Mouse (Mus musculus): Measurements from ENCODE around the gene Cd83. TPM values are rescaled to one million over a fixed set of nuclear protein-coding genes. Genes with fewer than 3 reads are reported as not detected.

Cd83 gene
- 3.7 and 3.9 TPM in 2 replicates for polyA plus RNA-seq (2016; fragmentation: Nextera tagmentation; extraction: Ambion mirVana)

DNA sequence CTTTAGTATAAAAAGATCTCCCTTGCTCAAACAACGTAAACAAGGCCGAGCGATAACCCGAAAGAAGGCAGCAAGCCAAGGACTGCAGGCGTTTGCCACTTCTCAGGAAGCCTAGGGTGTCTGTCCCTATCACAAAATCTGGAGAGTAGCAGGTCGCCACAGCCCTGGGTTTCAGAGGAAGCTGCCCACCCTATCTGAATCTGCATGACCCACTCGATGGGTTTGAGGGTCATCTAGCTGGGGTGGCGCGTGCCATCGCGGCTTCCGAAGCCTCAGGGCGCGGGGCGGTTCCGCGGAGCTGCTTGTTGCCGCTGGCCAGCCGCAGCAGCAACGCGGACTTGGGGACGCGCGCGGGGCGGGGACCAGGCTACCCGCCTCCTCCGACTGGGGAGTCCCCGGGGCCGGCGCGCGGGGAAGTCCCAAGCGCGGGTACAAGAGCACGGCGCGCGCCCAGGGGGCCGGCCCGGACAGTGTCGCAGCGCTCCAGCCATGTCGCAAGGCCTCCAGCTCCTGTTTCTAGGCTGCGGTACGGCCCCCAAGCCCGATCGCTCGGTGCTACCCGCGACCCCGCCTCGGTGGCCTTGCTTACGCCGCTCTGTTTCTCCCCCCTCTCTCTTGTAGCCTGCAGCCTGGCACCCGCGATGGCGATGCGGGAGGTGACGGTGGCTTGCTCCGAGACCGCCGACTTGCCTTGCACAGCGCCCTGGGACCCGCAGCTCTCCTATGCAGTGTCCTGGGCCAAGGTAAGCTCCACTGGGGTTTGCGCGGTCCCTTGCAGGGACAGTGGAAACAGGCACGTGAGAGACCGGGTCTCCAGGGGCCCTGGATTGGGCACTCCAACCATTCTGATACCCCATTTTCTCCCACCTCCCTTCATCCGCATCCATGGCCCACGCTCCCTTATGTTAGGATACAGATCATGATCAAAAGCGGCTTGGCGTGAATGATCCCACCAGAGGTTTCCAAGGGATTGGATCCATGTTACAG, at the start of gene Cd83:
Cd83 (plus strand) TSS at position 51 of the 987 bp plus-strand sequence.
- Histone ChIP-seq H3K4me3 (replicated peaks) (peak within 1 kb of the TSS; percentile 63), H3K27me3 (peaks cover 56% of the 10 kb centered on the region), H3K9me3 (no peaks in the 10 kb centered on the region), H3K4me2 (peak within 1 kb of the TSS; percentile 95), H3K4me1 (peaks cover 25% of the 10 kb centered on the region), H3K36me3 (replicated peaks) (no peaks in the 10 kb centered on the region), H3K9ac (peak within 1 kb of the TSS; percentile 76), H3K27ac (no peak within 1 kb of the TSS)
- WGBS, result 4% methylated on average over 70 of the region's 73 CpGs
- ATAC-seq (ENCODE audit: low FRiP score), result peak; percentile 39; the same call in 1 of the 2 replicates

GRCm38 (mm10) chr13:43739598-43740275, 44.8 kb upstream of the Cd83 start:
- Histone ChIP-seq H3K27ac (no peak overlapping the region), H3K4me2 (no peak overlapping the region), H3K4me3 (replicated peaks) (no peak overlapping the region), H3K4me1 (peaks cover 14% of the 10 kb centered on the region), H3K27me3 (no peaks in the 10 kb centered on the region; the same call in 1 of the 2 replicates), H3K9me3 (no peaks in the 10 kb centered on the region), H3K9ac (no peak overlapping the region), H3K36me3 (replicated peaks) (no peaks in the 10 kb centered on the region)
- peak; percentile 77 for ATAC-seq (ENCODE audit: low FRiP score)
- WGBS, result 28% methylated on average over 15 of the region's 15 CpGs

- Histone ChIP-seq H3K27me3 (no peaks in the 10 kb centered on the region), H3K27ac (no peak overlapping the region), H3K4me1 (peaks cover 14% of the 10 kb centered on the region), H3K4me2 (no peak overlapping the region), H3K36me3 (replicated peaks) (no peaks in the 10 kb centered on the region), H3K9me3 (no peaks in the 10 kb centered on the region), H3K4me3 (replicated peaks) (no peak overlapping the region), H3K9ac (no peak overlapping the region)
- no peak for ATAC-seq (ENCODE audit: low FRiP score)
- WGBS, result 75% methylated on average over 7 of the region's 7 CpGs
Measured at GRCm38 (mm10) chr13:43740276-43740608, 44.3 kb upstream of the Cd83 start.

DNA sequence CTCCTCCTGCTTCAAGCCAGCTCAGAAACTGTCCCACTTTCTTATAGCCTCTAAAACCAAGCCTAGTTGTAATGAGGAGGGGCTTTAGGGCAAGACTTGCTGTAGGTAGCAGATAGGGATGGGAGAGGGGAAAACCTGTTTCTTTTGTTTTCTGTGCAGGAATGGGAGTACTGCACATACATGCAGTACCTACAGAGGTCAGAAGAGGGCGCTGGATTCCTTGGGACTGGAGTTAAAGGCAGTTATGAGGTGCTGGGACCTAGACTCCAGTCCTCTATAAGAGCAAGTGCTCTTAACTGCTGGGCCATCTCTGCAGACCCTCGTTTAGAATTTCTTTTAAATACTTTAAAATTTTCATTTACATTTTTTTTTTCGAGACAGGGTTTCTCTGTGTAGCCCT, 41.9 kb upstream of the Cd83 start:
- WGBS, result 70% methylated on average over 3 of the region's 3 CpGs
- H3K27ac ChIP-seq, result no peak overlapping the region
- peaks cover 14% of the 10 kb centered on the region for H3K4me1 ChIP-seq
- H3K9ac ChIP-seq, result no peak overlapping the region
- no peaks in the 10 kb centered on the region for H3K36me3 ChIP-seq (replicated peaks)
- ATAC-seq (ENCODE audit: low FRiP score), result no peak
- H3K4me2 ChIP-seq, result no peak overlapping the region
- H3K9me3 ChIP-seq, result no peaks in the 10 kb centered on the region
- no peaks in the 10 kb centered on the region for H3K27me3 ChIP-seq
- no peak overlapping the region for H3K4me3 ChIP-seq (replicated peaks)

DNA sequence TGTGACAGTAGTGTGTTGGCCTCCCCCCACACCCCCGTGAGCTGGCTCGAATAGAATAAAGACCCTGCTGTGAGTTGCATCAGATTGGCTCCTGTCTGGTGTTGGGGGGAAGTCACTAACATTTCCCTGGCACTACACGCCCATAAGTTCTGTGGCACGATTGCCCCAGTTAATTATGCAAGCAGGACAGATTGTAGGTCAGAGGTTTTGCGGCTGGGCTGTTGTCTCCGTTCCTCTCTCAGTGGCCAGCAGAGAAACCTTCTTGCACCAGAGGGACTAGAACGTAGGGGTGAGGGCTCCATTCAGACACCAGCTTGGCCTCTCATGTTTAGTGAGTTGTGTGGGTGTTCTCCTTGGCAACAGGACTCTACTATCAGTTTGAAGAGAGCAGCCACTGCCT, 40.3 kb upstream of the Cd83 start:
- H3K9ac ChIP-seq, result no peak overlapping the region
- H3K27me3 ChIP-seq, result no peaks in the 10 kb centered on the region
- no peaks in the 10 kb centered on the region for H3K36me3 ChIP-seq (replicated peaks)
- no peaks in the 10 kb centered on the region for H3K9me3 ChIP-seq
- no peak overlapping the region for H3K4me3 ChIP-seq (replicated peaks)
- 88% methylated on average over 7 of the region's 7 CpGs for WGBS
- peaks cover 7% of the 10 kb centered on the region for H3K4me1 ChIP-seq
- H3K4me2 ChIP-seq, result no peak overlapping the region
- ATAC-seq (ENCODE audit: low FRiP score), result no peak
- H3K27ac ChIP-seq, result no peak overlapping the region

DNA sequence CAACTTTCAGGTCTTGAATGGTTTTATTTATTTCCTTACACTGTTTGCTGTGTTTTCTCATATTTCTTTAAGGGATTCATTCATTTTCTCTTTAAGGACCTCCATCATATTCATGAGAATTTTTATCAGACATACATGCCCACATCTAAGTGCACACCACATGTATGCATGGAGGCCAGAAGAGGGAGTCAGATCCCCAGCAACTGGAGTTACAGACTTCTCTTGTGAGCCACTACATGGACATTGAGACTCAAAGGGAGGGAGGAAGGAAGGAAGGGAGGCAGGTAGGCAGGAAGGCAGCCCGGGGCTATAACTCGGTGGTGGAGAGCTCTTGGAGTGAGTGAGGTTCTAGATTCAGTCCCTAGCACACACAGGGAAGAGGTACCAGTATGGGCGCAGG, 34.3 kb upstream of the Cd83 start:
- no peak for ATAC-seq (ENCODE audit: low FRiP score)
- H3K4me2 ChIP-seq, result no peak overlapping the region
- 82% methylated on average over 3 of the region's 3 CpGs for WGBS
- no peaks in the 10 kb centered on the region for H3K27me3 ChIP-seq
- no peak overlapping the region for H3K27ac ChIP-seq
- H3K9ac ChIP-seq, result no peak overlapping the region
- no peak overlapping the region for H3K4me3 ChIP-seq (replicated peaks)
- H3K4me1 ChIP-seq, result no peaks in the 10 kb centered on the region
- no peaks in the 10 kb centered on the region for H3K9me3 ChIP-seq
- H3K36me3 ChIP-seq (replicated peaks), result no peaks in the 10 kb centered on the region

DNA sequence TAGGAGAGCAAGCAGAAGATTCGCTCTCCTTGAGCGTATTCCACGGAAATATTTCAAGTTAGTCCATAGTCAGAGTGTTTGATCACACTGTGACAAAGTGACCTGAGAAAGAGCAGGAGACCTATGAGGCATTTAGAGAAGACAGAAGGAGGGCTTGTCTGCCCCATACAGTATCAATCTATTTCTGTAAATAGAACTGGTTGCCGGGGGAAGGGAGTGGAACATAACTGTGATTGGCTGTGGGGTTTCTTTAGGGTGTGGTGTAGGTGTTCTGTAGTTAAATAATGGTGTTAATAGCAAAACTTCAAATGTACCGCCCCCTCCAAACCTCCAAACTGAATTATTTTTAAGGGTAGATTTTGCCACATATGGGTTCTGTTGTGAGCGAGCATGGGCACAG, 33.6 kb upstream of the Cd83 start:
- 96% methylated on average over 6 of the region's 6 CpGs for WGBS

GRCm38 (mm10) chr13:43752407-43752806, 32.2 kb upstream of the Cd83 start:
- no peaks in the 10 kb centered on the region for H3K9me3 ChIP-seq
- no peak overlapping the region for H3K4me2 ChIP-seq
- H3K4me3 ChIP-seq (replicated peaks), result no peak overlapping the region
- no peak overlapping the region for H3K9ac ChIP-seq
- H3K27me3 ChIP-seq, result no peaks in the 10 kb centered on the region
- no peaks in the 10 kb centered on the region for H3K36me3 ChIP-seq (replicated peaks)
- 88% methylated on average over 7 of the region's 7 CpGs for WGBS
- no peak for ATAC-seq (ENCODE audit: low FRiP score)
- no peak overlapping the region for H3K27ac ChIP-seq
- no peaks in the 10 kb centered on the region for H3K4me1 ChIP-seq

More for the DNA sequence above, 33.6 kb upstream of the Cd83 start:
- Histone ChIP-seq H3K36me3 (replicated peaks) (no peaks in the 10 kb centered on the region), H3K4me1 (no peaks in the 10 kb centered on the region), H3K9me3 (no peaks in the 10 kb centered on the region), H3K27me3 (no peaks in the 10 kb centered on the region), H3K4me3 (replicated peaks) (no peak overlapping the region), H3K9ac (no peak overlapping the region), H3K4me2 (no peak overlapping the region), H3K27ac (no peak overlapping the region)
- ATAC-seq (ENCODE audit: low FRiP score), result no peak

GRCm38 (mm10) chr13:43753652-43754051, 30.9 kb upstream of the Cd83 start:
- Histone ChIP-seq H3K4me3 (replicated peaks) (no peak overlapping the region), H3K27me3 (no peaks in the 10 kb centered on the region), H3K27ac (no peak overlapping the region), H3K36me3 (replicated peaks) (no peaks in the 10 kb centered on the region), H3K9me3 (no peaks in the 10 kb centered on the region), H3K4me2 (no peak overlapping the region), H3K9ac (no peak overlapping the region), H3K4me1 (no peaks in the 10 kb centered on the region)
- ATAC-seq (ENCODE audit: low FRiP score), result no peak
- 75% methylated on average over 9 of the region's 9 CpGs for WGBS

DNA sequence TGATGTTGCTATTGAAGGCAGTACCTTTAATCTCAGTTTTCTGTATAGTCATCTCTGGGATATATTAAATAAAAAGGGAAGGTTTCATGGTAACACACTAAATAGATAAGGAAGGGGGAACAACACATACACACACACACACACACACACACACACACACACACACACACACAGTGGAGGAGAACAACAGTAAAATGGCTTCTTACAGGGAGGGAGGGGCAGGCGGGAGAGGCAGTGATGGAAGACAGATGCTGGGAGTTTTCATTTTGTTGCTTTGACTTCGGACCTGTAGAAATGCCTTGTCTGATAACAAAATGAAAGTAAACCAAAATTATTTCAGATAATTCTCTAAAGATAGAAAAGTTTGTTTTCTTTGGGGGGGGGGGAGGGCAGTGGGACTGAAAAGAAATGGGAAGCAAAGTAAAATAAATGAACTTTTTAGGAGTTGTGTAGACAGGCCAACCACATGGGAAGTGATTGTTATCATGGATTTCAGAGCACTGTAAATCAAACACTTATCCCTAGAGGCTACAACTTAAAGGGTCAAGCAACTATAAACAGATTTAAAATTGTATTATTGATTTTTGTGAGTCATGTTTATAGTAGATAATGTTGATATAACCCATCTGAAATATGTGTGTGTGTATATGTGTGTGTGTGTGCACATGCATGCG, 30.0 kb upstream of the Cd83 start:
- no peaks in the 10 kb centered on the region for H3K36me3 ChIP-seq (replicated peaks)
- H3K4me1 ChIP-seq, result no peaks in the 10 kb centered on the region
- no peaks in the 10 kb centered on the region for H3K27me3 ChIP-seq
- no peak overlapping the region for H3K9ac ChIP-seq
- H3K4me3 ChIP-seq (replicated peaks), result no peak overlapping the region
- ATAC-seq (ENCODE audit: low FRiP score), result no peak
- no peak overlapping the region for H3K4me2 ChIP-seq
- WGBS, result 91% methylated on average over 3 of the region's 3 CpGs
- H3K9me3 ChIP-seq, result 0 out of 2 replicates have a peak, but pooled peaks cover 3% of the 10 kb centered on the region
- H3K27ac ChIP-seq, result no peak overlapping the region

- no peak overlapping the region for H3K4me2 ChIP-seq
- no peaks in the 10 kb centered on the region for H3K4me1 ChIP-seq
- H3K4me3 ChIP-seq (replicated peaks), result no peak overlapping the region
- no peak overlapping the region for H3K27ac ChIP-seq
- no peaks in the 10 kb centered on the region for H3K36me3 ChIP-seq (replicated peaks)
- H3K9ac ChIP-seq, result no peak overlapping the region
- no peaks in the 10 kb centered on the region for H3K27me3 ChIP-seq
- H3K9me3 ChIP-seq, result 0 out of 2 replicates have a peak, but pooled peaks cover 3% of the 10 kb centered on the region
- 79% methylated on average over 7 of the region's 7 CpGs for WGBS
- no peak for ATAC-seq (ENCODE audit: low FRiP score)
Measured at GRCm38 (mm10) chr13:43755573-43755972, 29.0 kb upstream of the Cd83 start.

GRCm38 (mm10) chr13:43761156-43761855, 23.3 kb upstream of the Cd83 start:
- H3K27ac ChIP-seq, result no peak overlapping the region
- H3K4me1 ChIP-seq, result no peaks in the 10 kb centered on the region
- H3K9ac ChIP-seq, result no peak overlapping the region
- H3K36me3 ChIP-seq (replicated peaks), result no peaks in the 10 kb centered on the region
- H3K4me2 ChIP-seq, result no peak overlapping the region
- ATAC-seq (ENCODE audit: low FRiP score), result no peak
- H3K27me3 ChIP-seq, result no peaks in the 10 kb centered on the region
- H3K4me3 ChIP-seq (replicated peaks), result no peak overlapping the region
- 93% methylated on average over 12 of the region's 12 CpGs for WGBS
- 0 out of 2 replicates have a peak, but pooled peaks cover 3% of the 10 kb centered on the region for H3K9me3 ChIP-seq

Data from forebrain, embryonic 12.5 days (tissue).